Mouse (Mus musculus): ENCODE data around the gene Eef2.

DNA sequence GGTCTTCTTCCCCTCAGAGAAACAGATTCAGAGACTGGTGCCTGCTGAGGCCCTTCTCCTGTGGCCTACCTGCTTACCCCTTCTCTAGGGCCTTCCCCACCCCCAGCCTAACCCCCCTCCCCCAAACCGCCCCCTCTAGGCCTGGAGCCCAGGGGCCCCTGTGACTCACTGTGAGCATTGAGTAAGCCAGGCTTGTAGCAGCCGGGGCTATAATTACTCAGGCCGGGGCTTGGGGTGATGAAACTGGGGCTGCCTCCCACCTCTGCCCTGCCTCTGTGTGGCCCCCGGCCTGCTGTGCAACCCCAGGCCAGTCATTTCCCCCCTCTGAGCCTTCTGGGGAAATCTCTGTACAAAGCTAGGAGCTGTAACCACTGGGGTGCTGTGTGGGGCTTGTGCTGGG lies 30.1 kb upstream of the Eef2 start:
- TF ChIP-seq RCOR1 (conservative IDR thresholded peaks at IDR 0.05; ENCODE audit: low read depth, low read length) (no peak), ELF1 (IDR thresholded peaks at IDR 0.05; ENCODE audit: low read depth, low read length) (no peak), ZMIZ1 (IDR thresholded peaks at IDR 0.05; ENCODE audit: low read depth, low read length) (no peak), MAZ (IDR thresholded peaks at IDR 0.05; ENCODE audit: low read depth, low read length) (no peak), ZNF384 (IDR thresholded peaks at IDR 0.05; ENCODE audit: low read depth, low read length) (no peak), POLR2A (IDR thresholded peaks at IDR 0.05; ENCODE audit: low read depth, low read length) (no peak), ZC3H11A (IDR thresholded peaks at IDR 0.05; ENCODE audit: low read depth, low read length) (no peak), KAT2A (IDR thresholded peaks at IDR 0.05; ENCODE audit: insufficient replicate concordance, low read length) (no peak), CTCF (conservative IDR thresholded peaks at IDR 0.05 in 1 of 2, IDR thresholded peaks at IDR 0.05 in 1 of 2; ENCODE audit: low read depth in 2 of 2, low read length in 2 of 2) (no peak)
